Mouse (Mus musculus) kidney, postnatal 10 days (tissue): ENCODE results near the gene Taok3.

Source experiments
- DNase-seq: peaks from one replicate; pipeline ENCODE4 v3.0.0; 2021; ENCODE audit warnings: mixed read lengths

The Taok3 gene

DNA sequence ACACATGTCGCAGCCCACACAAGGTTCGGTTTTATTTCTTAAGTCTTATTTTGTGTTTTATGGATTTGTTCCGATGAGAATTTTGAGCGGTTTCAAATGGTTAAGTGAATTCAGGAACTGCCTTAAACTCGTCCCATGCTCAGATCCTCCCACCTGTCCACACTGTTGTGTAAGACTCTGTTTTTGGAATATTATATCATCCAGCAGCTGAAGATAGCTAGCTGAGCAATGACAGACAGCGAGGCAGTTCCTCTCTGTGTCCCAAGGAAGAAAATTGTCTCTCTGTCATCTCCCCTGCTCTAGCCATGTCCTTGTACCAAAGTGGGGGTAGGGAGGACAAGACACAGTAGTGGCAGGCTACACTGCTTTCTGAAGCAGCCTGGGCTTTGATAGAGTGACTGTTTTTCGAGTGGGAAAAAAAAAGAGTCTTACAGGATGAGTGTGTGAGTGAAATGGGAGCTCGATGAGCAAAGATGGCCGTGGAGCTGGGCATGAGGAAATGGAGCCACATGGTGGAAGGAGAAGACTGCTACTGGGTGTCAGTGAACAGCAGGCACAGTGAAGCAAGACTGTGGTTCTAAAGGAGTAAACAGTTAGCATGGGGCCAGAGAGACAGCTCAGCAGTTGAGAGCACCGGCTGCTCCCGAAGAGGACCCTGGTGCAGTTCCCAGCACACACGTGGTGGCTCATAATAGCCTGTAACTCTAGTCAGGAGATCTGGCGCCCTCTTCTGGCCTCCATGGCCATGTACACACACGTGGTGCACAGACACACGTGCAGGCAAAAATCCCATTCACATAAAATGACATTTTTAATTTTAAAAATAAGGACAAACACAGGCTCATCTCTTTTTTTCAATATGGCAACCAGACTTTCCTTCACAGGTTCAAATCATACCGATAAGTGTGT, 27.5 kb downstream of the Taok3 start:
- DNase-seq: no peak

DNA sequence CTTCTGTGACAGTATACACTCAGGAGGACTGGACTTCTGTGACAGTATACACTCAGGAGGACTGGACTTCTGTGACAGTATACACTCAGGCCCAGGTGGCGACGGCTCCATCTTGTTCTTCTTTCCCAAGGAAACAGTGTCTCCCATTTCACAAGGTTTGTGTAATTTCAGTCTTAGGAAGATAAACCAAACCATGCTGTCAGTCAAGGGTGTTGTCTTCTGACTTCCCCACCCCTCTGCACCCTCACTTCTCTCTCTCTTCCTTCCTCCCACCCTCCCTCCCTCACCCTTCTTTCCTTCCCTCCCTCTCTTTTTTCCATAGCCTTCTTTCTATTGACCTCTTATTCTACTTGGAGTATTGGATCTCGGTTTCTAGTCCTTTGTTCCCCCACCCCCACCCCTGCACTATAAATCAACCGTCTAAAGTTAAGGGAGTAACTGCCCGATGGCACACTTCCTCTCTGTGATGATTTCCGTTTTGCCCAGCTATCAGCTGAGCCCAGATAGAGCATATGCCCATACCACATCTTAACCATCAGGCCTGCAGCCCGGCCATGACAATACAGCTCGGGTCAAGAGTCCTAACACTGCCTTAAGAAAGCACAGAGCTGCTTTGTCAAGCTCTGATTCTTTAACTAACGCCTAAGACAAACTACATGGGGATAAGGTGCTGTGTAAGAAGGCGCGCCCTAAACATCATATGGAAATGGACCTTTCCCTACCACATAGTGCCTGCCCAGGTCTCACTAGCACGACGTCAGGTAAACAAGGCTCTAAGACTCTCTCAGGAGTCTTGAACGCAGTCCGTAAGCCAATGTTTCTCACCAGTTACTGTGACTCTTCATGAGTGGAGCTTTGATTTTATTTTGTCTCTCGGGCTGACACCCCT, 29.4 kb downstream of the Taok3 start:
- no peak for DNase-seq

- DNase-seq: no peak
Measured at GRCm38 (mm10) chr5:117150068-117150467, 30.1 kb downstream of the Taok3 start.

- DNase-seq: no peak
Measured at GRCm38 (mm10) chr5:117152944-117153343, 33.0 kb downstream of the Taok3 start.

DNA sequence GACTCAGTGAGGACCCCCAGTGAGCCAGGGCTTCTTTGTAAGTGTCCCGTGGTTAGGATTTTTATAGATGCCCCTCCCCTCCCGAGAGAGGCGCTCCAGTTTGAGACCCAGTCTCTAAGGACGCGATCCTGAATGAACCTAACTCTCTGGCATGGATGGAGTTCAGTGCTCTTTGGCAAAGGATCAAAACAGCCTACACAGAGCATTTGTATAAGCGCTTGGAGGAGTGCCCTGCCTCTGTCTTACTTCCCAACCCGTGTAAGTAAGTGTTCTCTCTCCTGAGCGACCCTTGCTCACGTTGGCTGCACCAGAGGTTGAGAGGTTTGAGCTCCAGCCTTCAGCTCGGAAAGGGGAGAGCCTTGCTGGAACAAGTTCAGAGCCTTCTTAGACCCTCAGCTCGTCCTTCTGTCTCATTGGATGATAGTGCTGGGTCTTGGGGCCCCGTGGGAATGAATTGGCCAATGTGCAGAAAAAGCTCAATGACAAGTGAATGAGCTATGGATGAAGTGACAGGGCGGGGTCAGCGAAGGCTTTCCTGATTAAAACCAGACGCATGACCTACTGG, 33.7 kb downstream of the Taok3 start:
- peak; percentile 75 for DNase-seq

DNA sequence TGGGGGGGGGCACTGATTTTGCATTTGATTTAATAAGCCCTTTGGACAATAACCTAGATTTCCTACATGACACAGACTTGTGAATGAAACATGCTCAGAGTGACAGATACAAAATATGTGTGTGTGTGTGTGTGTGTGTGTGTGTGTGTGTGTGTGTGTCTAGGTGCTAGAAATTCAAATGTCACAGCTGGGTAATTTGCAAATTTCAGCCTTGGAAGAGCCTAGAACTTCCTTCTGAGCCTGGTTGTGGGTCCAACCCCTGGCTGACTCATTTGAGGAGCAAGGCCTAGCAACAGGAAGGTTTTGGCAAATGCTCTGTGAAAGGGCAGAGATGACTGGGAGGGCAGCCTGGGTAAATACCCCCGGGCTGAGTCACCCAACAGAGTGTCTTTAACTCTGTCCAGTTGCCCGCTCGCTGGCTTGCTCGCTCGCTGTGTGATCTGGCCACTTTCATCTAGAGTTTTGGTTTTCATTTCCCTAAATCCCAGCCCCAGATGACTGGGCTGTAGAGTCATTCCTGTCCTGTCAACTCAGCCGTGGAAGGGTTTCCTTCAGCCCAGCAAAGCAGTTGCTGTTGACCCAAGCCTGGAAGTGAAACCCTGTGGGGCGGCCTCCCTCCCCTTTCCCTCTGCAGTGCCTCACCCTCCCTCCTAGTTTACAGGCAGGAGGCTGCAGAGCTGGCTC, 38.5 kb downstream of the Taok3 start:
- peak; percentile 49 for DNase-seq

DNA sequence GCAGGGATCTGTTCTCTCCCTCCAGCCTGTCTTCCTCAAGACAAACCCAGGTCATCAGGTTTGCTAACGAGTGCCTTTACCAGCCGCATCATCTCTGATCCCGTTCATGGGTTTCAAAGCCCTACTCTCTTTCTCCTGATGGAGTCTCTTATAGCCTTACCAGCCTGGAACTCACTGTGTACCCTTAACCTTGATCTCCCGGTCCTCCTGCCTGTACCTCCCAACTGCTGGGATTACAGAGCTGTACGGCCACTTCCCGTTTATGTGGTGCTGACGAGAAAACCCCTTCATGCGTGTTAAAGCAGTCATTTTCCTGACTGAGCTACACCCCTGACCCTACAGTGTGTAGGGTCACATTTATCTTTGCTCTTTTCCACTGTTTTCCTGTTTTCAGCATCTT, 39.4 kb downstream of the Taok3 start:
- DNase-seq: no peak

- DNase-seq: no peak
Measured at GRCm38 (mm10) chr5:117159805-117160291, 39.9 kb downstream of the Taok3 start.

- DNase-seq: no peak
Measured at GRCm38 (mm10) chr5:117160499-117160898, 40.6 kb downstream of the Taok3 start.

- DNase-seq: no peak
Measured at GRCm38 (mm10) chr5:117163790-117164189, 43.9 kb downstream of the Taok3 start.

- no peak for DNase-seq
Measured at GRCm38 (mm10) chr5:117164516-117164915, 44.6 kb downstream of the Taok3 start.

DNA sequence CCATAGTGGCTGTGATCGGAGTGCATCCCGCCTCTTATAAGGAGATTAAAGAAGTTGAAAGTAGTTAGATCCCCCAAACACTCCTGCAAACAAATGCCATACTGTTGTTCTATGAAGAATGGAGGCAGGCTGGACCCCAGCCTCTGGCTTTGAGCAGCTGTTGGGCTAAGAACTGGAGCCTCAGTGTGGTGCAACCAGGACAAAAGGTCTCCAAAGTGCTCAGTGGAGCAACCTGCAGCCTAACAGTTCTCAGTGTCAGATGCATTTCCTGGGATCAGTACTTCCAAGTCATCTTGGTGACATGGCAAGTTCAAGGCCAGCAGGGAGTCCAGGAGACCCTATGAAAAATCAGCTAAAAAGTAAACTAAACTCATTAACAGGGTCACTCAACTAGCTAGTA, 45.0 kb downstream of the Taok3 start:
- no peak for DNase-seq

GRCm38 (mm10) chr5:117165946-117166345, 46.0 kb downstream of the Taok3 start:
- no peak for DNase-seq

- no peak for DNase-seq
Measured at GRCm38 (mm10) chr5:117166811-117167365, 47.0 kb downstream of the Taok3 start.

- no peak for DNase-seq
Measured at GRCm38 (mm10) chr5:117168351-117169100, 48.6 kb downstream of the Taok3 start.

- DNase-seq: no peak
Measured at GRCm38 (mm10) chr5:117174057-117174456, 54.1 kb downstream of the Taok3 start.

DNA sequence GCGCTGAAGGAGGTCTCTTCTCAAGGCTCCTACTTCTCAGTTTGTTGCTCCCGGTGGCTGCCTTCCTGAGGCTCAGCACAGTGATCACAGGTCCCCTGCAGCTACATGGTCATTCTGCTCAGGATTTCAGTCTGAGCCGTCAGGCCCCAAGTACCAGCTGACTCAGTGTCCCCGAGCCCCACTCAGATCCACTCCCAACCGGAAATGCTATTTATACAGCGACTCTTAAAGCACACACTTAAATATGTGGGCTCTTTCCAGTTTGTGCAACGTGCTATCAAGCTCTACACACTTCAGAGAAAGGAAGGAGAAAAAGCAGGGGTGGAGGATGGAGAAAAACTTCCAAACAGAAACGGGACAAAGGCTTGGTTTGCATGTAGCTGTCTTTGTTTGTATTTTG, 56.0 kb downstream of the Taok3 start:
- no peak for DNase-seq

GRCm38 (mm10) chr5:117178079-117178478, 58.1 kb downstream of the Taok3 start:
- no peak for DNase-seq

GRCm38 (mm10) chr5:117178486-117178885, 58.6 kb downstream of the Taok3 start:
- DNase-seq: no peak

DNA sequence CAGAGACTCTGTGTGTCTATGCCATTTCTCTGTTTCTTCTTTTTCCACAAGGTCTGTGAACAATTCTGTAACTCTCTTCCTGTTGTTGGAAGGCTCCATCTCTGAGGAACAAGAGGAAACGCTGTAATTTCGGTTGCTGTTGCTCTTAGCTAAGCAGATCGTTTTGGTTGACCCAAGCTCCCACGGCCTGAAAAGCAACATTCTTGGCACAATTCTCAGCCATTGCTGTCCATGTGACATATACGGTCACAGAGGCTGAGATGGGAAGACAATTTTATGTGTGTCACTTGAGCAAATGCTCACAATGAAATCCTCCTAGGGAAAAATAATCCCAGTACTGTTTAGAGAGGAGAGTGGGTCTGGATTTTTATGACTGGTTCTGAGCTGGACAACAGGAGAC, 62.0 kb downstream of the Taok3 start:
- peak; percentile 52 for DNase-seq

GRCm38 (mm10) chr5:117182411-117182810, 62.5 kb downstream of the Taok3 start:
- DNase-seq: no peak

GRCm38 (mm10) chr5:117184832-117185231, 64.9 kb downstream of the Taok3 start:
- no peak for DNase-seq
